Comparison of ENCODE assay signal across 8 mouse cellular contexts in genomic region chr7:19282385-19282784, GRCm38 (mm10). TPM values are rescaled to one million over a fixed set of nuclear protein-coding genes. Genes with fewer than 3 reads are reported as not detected.
A peak's percentile ranks its signal among the peaks of the same experiment; 100 is the strongest.
DNase-seq lines count a peak whose midpoint lies in the region; ATAC-seq lines count a peak whose summit lies in the region.

Gene Rtn2, plus strand, starts transcription at chr7:19282624.

- H3K9ac ChIP-seq in limb, embryonic 11.5 days (ENCODE audit: low read length) = peak within 1 kb of the TSS; percentile 61; the same call in 1 of the 2 replicates
- H3K9ac ChIP-seq in midbrain, embryonic 13.5 days (replicated peaks) = peak within 1 kb of the TSS; percentile 98

- peak within 1 kb of the TSS; percentile 90 for H3K4me2 ChIP-seq in limb, embryonic 11.5 days (ENCODE audit: low read depth, severe bottlenecking)
- H3K4me2 ChIP-seq in midbrain, embryonic 13.5 days (replicated peaks) = peak within 1 kb of the TSS; percentile 80

- H3K4me3 ChIP-seq in limb, embryonic 11.5 days (ENCODE audit: low read depth, low read length) = peak within 1 kb of the TSS; percentile 43
- peak within 1 kb of the TSS; percentile 91 for H3K4me3 ChIP-seq in midbrain, embryonic 13.5 days (replicated peaks)

- H3K27me3 ChIP-seq in limb, embryonic 11.5 days (ENCODE audit: control insufficient read depth, insufficient read depth, low read length) = peaks cover 50% of the 10 kb centered on the region
- peaks cover 42% of the 10 kb centered on the region for H3K27me3 ChIP-seq in midbrain, embryonic 13.5 days

- peak; percentile 46 for ATAC-seq in limb, embryonic 11.5 days (ENCODE audit: insufficient number of reproducible peaks, low FRiP score, low TSS enrichment, low read depth)
- peak; percentile 84 for ATAC-seq in midbrain, embryonic 13.5 days

- no peaks in the 10 kb centered on the region for H3K36me3 ChIP-seq in limb, embryonic 11.5 days (ENCODE audit: control insufficient read depth, insufficient read depth, low read length)
- peaks cover 9% of the 10 kb centered on the region for H3K36me3 ChIP-seq in midbrain, embryonic 13.5 days

- peak; percentile 74 for DNase-seq in urinary bladder, postnatal 14 days (ENCODE audit: low spot score)
- DNase-seq in urinary bladder, adult 18-20 months (ENCODE audit: low spot score in 2 of 2) = no peak
- DNase-seq in embryo, embryonic 11 days = peak; percentile 89
- DNase-seq in gastrocnemius, postnatal 4 days (ENCODE audit: low spot score in 2 of 2) = peak in 1 of 2 experiments; percentile 68
- DNase-seq in kidney, adult 11 months = peak; percentile 62
- DNase-seq in limb, embryonic 11.5 days (ENCODE audit: low spot score) = peak; percentile 83
- DNase-seq in spleen, postnatal 10 days (ENCODE audit: low spot score in 2 of 2) = peak; percentile 64 to 87

- 2% methylated on average over 37 of the region's 37 CpGs for WGBS in limb, embryonic 11.5 days
- 1% methylated on average over 31 of the region's 37 CpGs for WGBS in midbrain, embryonic 13.5 days

- 0 out of 2 replicates have a peak, but pooled peaks cover 3% of the 10 kb centered on the region for H3K9me3 ChIP-seq in limb, embryonic 11.5 days (ENCODE audit: control insufficient read depth, low read length)
- no peaks in the 10 kb centered on the region for H3K9me3 ChIP-seq in midbrain, embryonic 13.5 days

- H3K27ac ChIP-seq in limb, embryonic 11.5 days (replicated peaks; ENCODE audit: low read depth, low read length) = no peak within 1 kb of the TSS
- peak within 1 kb of the TSS; percentile 95 for H3K27ac ChIP-seq in midbrain, embryonic 13.5 days

- H3K4me1 ChIP-seq in limb, embryonic 11.5 days (ENCODE audit: control insufficient read depth, insufficient read depth, low read length) = peaks cover 11% of the 10 kb centered on the region; the same call in 1 of the 2 replicates
- H3K4me1 ChIP-seq in midbrain, embryonic 13.5 days (replicated peaks) = peaks cover 28% of the 10 kb centered on the region

RNA-seq across cellular contexts. Expression of gene Rtn2, which starts in this region (rescaled TPM):
- 100 to 1,000 TPM; 473 to 501 TPM for total RNA-seq in gastrocnemius, postnatal 4 days (2021)
- polyA plus RNA-seq in limb, embryonic 11.5 days (2014; fragmentation: Nextera tagmentation; extraction: Ambion mirVana) = 9.0 and 10.0 TPM in 2 replicates
- 97.4 and 102 TPM in 2 replicates for polyA plus RNA-seq in midbrain, embryonic 13.5 days (2015; fragmentation: Nextera tagmentation; extraction: Ambion mirVana)

Comparison
In these comparisons a context has a peak if more than half of its experiments do, and no peak if none do; other contexts are left out.
1. DNase-seq: peak in urinary bladder, postnatal 14 days (single experiment), embryo, embryonic 11 days (single experiment), kidney, adult 11 months (single experiment), limb, embryonic 11.5 days (single experiment) and spleen, postnatal 10 days (2 of 2); none in urinary bladder, adult 18-20 months (0 of 2).